Mouse (Mus musculus): Measurements from ENCODE around the gene Col4a1.

Col4a1 gene

GRCm38 (mm10) chr8:11179869-11180268 is 132.8 kb downstream of the Col4a1 start:
- DNase-seq (ENCODE audit: low read depth) = no peak

- no peak for DNase-seq (ENCODE audit: low read depth)
Observed at GRCm38 (mm10) chr8:11176393-11176792, 136.2 kb downstream of the Col4a1 start.

- peak; percentile 82 for DNase-seq (ENCODE audit: low read depth)
Observed at GRCm38 (mm10) chr8:11173284-11174191, 139.1 kb downstream of the Col4a1 start.

GRCm38 (mm10) chr8:11171526-11171925 is 141.1 kb downstream of the Col4a1 start:
- DNase-seq (ENCODE audit: low read depth) = peak; percentile 55

GRCm38 (mm10) chr8:11169383-11169782 is 143.2 kb downstream of the Col4a1 start:
- DNase-seq (ENCODE audit: low read depth) = peak; percentile 37

- DNase-seq (ENCODE audit: low read depth) = no peak
Observed at GRCm38 (mm10) chr8:11168780-11169179, 143.8 kb downstream of the Col4a1 start.

- DNase-seq (ENCODE audit: low read depth) = no peak
Observed at GRCm38 (mm10) chr8:11167955-11168354, 144.7 kb downstream of the Col4a1 start.

GRCm38 (mm10) chr8:11165592-11165991 is 147.0 kb downstream of the Col4a1 start:
- DNase-seq (ENCODE audit: low read depth) = peak; percentile 65

- DNase-seq (ENCODE audit: low read depth) = no peak
Observed at GRCm38 (mm10) chr8:11156319-11156692, 156.3 kb downstream of the Col4a1 start.

GRCm38 (mm10) chr8:11155579-11156318 is 156.9 kb downstream of the Col4a1 start:
- peak; percentile 52 for DNase-seq (ENCODE audit: low read depth)

GRCm38 (mm10) chr8:11150268-11150667 is 162.4 kb downstream of the Col4a1 start:
- DNase-seq (ENCODE audit: low read depth) = no peak

GRCm38 (mm10) chr8:11149201-11149810 is 163.3 kb downstream of the Col4a1 start:
- DNase-seq (ENCODE audit: low read depth) = no peak

- no peak for DNase-seq (ENCODE audit: low read depth)
Observed at GRCm38 (mm10) chr8:11148797-11149196, 163.8 kb downstream of the Col4a1 start.

Data from NIH3T3 (cell line).